Mouse (Mus musculus): ENCODE measurements at regions not wholly inside any gene's neighbourhood (a gene's known extent, or its start where the extent isn't known, plus 50 kb on each side); places are given as distances from the start of the nearest gene placed in this dataset.

DNA sequence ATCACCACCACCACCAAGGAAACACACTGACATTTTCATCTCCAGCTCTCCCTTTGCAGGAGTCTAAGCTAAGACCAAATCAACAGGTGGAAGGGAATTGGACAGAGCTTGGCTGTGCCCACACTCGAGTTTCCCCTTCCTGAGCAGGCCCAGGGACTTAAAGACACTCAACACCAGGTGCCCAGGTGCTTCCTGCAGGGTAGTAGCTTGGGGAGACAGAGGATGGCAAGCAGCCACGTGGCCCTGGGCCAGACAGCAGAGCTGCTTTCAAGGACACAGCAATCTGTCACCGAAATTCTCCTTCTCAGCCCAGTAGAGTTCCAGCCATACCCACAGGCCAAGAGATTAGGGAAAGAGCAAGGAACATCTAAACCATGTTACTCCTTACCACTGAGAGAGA lies 266.9 kb downstream of the H2al1j start:
- TF ChIP-seq CTCF (conservative IDR thresholded peaks at IDR 0.05; ENCODE audit: low read length) (no peak), NANOG (IDR thresholded peaks at IDR 0.05; ENCODE audit: borderline replicate concordance, low read length) (no peak), POU5F1 (IDR thresholded peaks at IDR 0.05; ENCODE audit: borderline replicate concordance, low read length) (no peak)
